Mouse (Mus musculus): ENCODE measurements around the gene Tdg.
"Not testable (repeated sequence)": the region's sequence is repeated elsewhere in the genome, so short reads cannot be mapped to it uniquely, and the experiment has no call there.

- not testable (repeated sequence) for TF ChIP-seq CTCF (IDR thresholded peaks at IDR 0.05; ENCODE audit: borderline replicate concordance, extremely low read depth, insufficient read depth, insufficient read length); POLR2A (IDR thresholded peaks at IDR 0.05; ENCODE audit: borderline replicate concordance, extremely low read depth, insufficient read depth, insufficient read length, poor library complexity, severe bottlenecking)
Observed at GRCm38 (mm10) chr10:82594421-82594820, 35.2 kb upstream of the Tdg start.
